Mouse (Mus musculus) stomach, postnatal 0 days (tissue): ENCODE measurements around the gene Cryga.
"Not testable (repeated sequence)": the region's sequence is repeated elsewhere in the genome, so short reads cannot be mapped to it uniquely, and the experiment has no call there.

Source experiments
- CTCF ChIP-seq: IDR thresholded peaks from 2 replicates; pipeline ENCODE4 v1.5.1; 2016; ENCODE audit warnings: antibody characterized with exemption, low read depth, mild to moderate bottlenecking, moderate library complexity
- EP300 ChIP-seq: optimal IDR thresholded peaks from 2 replicates; pipeline ENCODE3; 2016; ENCODE audit warnings: antibody characterized with exemption

- TF ChIP-seq CTCF, EP300: not testable (repeated sequence)
Observed at GRCm38 (mm10) chr1:65050952-65051351, 52.2 kb downstream of the Cryga start, which contains the start of gene Cryge.
